Mouse (Mus musculus) liver, adult 2 months (tissue): ENCODE measurements around the gene Prkx.

Source experiments
- CTCF ChIP-seq: fragments of 200-500 bp; IDR thresholded peaks from 2 replicates; pipeline ENCODE4 v1.5.1; 2011; ENCODE audit warnings: low read depth, low read length, control low read depth
- POLR2A ChIP-seq: fragments of 200-500 bp; IDR thresholded peaks from 2 replicates; pipeline ENCODE4 v1.6.1; 2011; ENCODE audit warnings: low read length, control low read depth; ENCODE audit not compliant: insufficient read depth; ENCODE audit errors: extremely low read depth

- TF ChIP-seq CTCF (no peak), POLR2A (no peak)
Measured at GRCm38 (mm10) chrX:77733930-77734536, 62.0 kb downstream of the Prkx start.
